ENCODE assay signal across 16 mouse cellular contexts in genomic region chr3:42593792-42594433, GRCm38 (mm10).
"Had no signal": no experiment of that assay in that cellular context is flagged by ENCODE, and none has a peak within 500 bp of the region (broad histone marks: within the 10 kb centered on the region; RNA-seq: fewer than 3 reads in every experiment).

No protein-coding gene starts in this region.

- H3K4me2 ChIP-seq: kidney, embryonic 15.5 days; liver, embryonic 11.5 days; liver, embryonic 15.5 days; neural tube, embryonic 13.5 days had no signal

- H3K4me1 ChIP-seq: kidney, embryonic 15.5 days; limb, embryonic 10.5 days; liver, embryonic 15.5 days; neural tube, embryonic 13.5 days had no signal

- ATAC-seq: lung, postnatal 0 days had no signal

- DNase-seq: kidney, adult 2 months; kidney, postnatal 25 days; lung, adult 2 months; lung, postnatal 36 days; midbrain, embryonic 14.5 days; right cerebral cortex, adult 18-20 months; right cerebral cortex, postnatal 25 days; thymus, postnatal 4 days had no signal

- H3K9ac ChIP-seq: kidney, embryonic 15.5 days; liver, embryonic 15.5 days; neural tube, embryonic 13.5 days had no signal

- H3K36me3 ChIP-seq: kidney, embryonic 15.5 days; limb, embryonic 10.5 days; liver, embryonic 15.5 days; neural tube, embryonic 13.5 days had no signal

- H3K27ac ChIP-seq: kidney, embryonic 15.5 days; left cerebral cortex, adult 2 months; limb, embryonic 10.5 days; liver, embryonic 15.5 days; neural tube, embryonic 13.5 days had no signal

- H3K9me3 ChIP-seq: kidney, embryonic 15.5 days; limb, embryonic 10.5 days; liver, embryonic 15.5 days; neural tube, embryonic 13.5 days had no signal

- H3K27me3 ChIP-seq: kidney, embryonic 15.5 days; liver, embryonic 15.5 days; neural tube, embryonic 13.5 days had no signal

- H3K4me3 ChIP-seq: kidney, embryonic 15.5 days; left cerebral cortex, adult 2 months; limb, embryonic 10.5 days; liver, embryonic 15.5 days; myocyte; neural tube, embryonic 13.5 days had no signal
